Mouse (Mus musculus) heart, adult 2 months (tissue): Measurements from ENCODE around the gene Rpl13a.

Experiments used
- CTCF ChIP-seq: fragments of 200-600 bp; IDR thresholded peaks from 2 replicates; pipeline ENCODE4 v1.8.1; 2022; ENCODE audit warnings: antibody characterized with exemption, mild to moderate bottlenecking, moderate library complexity
- EP300 ChIP-seq: fragments of 200-500 bp; IDR thresholded peaks from 2 replicates; pipeline ENCODE4 v1.6.1; 2011; ENCODE audit warnings: low read depth, low read length, control low read depth; ENCODE audit not compliant: insufficient read depth

DNA sequence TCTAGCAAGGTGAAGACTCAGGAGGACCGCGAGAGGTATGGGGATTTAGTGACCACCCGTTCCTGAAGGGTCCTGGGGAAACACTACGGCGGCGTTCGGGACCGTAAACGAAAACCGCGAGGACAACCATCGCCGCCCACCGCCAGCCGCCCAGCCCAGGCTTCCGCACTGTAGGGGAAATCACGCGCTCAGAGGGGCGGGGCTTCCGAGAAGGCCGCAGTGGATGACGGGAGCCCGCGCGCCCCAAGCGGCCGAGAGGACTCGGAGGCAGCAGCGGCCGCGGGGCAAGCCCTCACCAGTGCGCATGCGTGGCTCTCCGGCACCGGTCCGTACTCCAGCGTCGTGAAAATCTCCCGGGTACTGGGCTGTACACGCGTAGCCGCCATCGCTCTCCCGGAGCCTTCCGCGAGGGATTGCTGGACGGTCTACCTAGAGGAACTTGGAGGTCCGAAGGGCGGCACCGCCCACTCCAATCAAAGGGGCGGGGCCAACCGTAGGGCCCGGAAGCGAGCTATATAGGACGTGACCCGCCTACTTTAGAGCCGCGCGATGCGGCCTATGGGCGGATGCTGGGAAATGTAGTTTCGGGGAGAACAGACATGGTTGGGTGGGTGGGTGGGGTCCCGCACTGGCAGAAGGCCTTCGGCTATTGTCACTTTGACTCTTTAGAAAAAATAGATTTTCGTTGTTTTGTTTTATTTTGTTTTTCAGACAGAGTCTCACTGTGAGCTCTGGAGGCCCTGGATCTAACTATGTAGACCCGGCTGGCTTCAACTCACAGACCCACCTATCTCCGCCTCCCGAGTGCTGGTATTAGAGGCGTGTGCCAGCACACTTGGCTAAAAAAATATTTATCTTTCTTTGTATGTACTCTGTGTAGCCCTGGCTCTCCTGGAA is 25.8 kb upstream of the Rpl13a start, which contains the start of the genes Pih1d1 and Aldh16a1:
- TF ChIP-seq EP300 (no peak), CTCF (peak; percentile 80)
